Mouse (Mus musculus): ENCODE data around the gene Ubiad1.

DNA sequence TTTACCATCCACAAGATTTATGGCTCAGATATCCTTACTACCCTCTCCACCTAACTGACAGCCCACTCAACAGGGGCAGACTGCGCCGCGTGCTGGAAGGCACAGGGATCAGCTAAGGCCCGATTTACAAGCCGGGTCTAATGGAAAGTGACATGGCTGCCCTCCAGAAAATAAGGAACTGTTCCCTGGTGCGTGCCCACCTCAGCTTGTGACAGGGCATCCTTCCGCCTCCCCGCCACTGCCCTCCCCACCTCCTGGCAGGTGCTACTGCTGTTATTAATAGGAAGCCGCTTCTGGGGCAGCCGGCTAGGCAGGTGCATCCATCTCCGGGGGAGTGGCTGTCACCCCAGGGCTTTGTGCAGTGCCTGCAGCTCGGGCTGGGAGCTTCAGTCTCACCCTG is 41.2 kb downstream of the Ubiad1 start:
- TF ChIP-seq GATA1 (IDR thresholded peaks at IDR 0.05; ENCODE audit: borderline replicate concordance, low read length) (no peak), FLI1 (IDR thresholded peaks at IDR 0.05; ENCODE audit: low read length) (no peak)
